Mouse (Mus musculus): ENCODE data around the gene Wfdc21. TPM values are rescaled to one million over a fixed set of nuclear protein-coding genes. Genes with fewer than 3 reads are reported as not detected.

The Wfdc21 gene
- total and polyA plus RNA-seq, 2 experiments: 2,463 to 3,004 TPM

DNA sequence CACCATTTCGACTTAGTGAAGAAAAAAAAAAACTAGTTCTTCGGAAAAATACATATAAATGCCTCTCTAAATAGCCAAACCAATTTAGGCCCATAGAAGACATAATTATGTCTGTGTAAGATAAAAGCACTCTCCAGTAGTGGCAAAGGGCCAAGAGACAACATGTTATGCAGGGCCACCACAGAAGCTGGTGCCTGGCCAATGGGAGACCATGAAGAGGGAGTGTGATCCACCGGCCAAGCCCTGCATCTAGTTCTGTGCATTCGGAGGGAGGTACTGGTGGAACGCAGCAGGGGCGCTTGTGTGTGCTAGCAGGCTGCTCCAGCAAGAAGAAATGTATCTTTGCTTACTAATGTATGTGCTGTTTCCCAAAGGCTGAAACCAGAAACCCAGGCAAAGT, 49.4 kb downstream of the Wfdc21 start:
- TF ChIP-seq POLR2A (IDR thresholded peaks at IDR 0.05; ENCODE audit: extremely low read depth, insufficient read depth, low read length) (no peak), CTCF (IDR thresholded peaks at IDR 0.05; ENCODE audit: low read depth, low read length) (no peak)
- no peak overlapping the region for H3K9ac ChIP-seq (ENCODE audit: low read depth, low read length)
- no peak overlapping the region for H3K4me3 ChIP-seq (ENCODE audit: insufficient read depth, low read depth, low read length)
- H3K27me3 ChIP-seq (ENCODE audit: control insufficient read depth, insufficient read depth, low read length): no peaks in the 10 kb centered on the region
- H3K4me1 ChIP-seq (ENCODE audit: control insufficient read depth, insufficient read depth, low read length): peaks cover 3% of the 10 kb centered on the region; the same call in 1 of the 2 replicates
- DNase-seq (ENCODE audit: extremely low read depth, low read depth, low spot score): no peak
- WGBS: 88% methylated on average over 6 of the region's 6 CpGs
- no peaks in the 10 kb centered on the region for H3K79me2 ChIP-seq (ENCODE audit: control insufficient read depth, insufficient read depth, low read length)
- no peak overlapping the region for H3K27ac ChIP-seq (replicated peaks; ENCODE audit: insufficient read depth, low read depth, low read length)
- no peaks in the 10 kb centered on the region for H3K36me3 ChIP-seq (ENCODE audit: control insufficient read depth, insufficient read depth, low read length)

DNA sequence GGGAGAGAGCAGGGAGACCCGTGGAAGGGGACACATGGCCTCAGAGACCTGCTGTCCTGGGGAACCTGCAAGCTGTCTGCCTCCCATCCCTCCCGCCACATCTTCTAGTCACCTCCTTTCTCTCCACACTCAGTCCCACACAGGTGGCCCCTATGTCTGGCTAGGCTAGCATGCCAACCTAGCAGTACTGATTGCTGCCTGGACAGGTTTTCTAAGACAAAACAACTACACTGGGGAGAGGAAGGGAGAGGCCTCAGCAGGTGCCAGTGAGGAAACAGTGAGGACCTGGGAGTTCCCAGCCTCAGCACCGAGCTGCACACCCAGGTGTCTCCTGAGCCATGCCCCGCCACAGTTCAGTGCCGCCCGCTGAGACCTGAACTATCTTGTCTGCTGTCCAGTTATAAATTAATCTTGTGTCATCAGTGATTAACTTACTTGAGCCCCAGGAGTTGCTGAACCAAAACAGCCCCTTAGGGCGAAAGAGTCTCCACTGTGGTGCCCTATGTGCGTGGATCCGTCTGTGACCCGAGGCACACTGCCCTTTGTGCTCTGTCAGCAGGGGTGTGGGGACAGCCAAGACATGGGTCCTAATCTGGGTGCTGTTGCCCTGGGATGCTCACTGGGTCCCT, 50.4 kb downstream of the Wfdc21 start:
- H3K4me3 ChIP-seq (ENCODE audit: insufficient read depth, low read depth, low read length): no peak overlapping the region
- WGBS: 39% methylated on average over 10 of the region's 10 CpGs
- H3K9ac ChIP-seq (ENCODE audit: low read depth, low read length): no peak overlapping the region
- no peak for TF ChIP-seq POLR2A (IDR thresholded peaks at IDR 0.05; ENCODE audit: extremely low read depth, insufficient read depth, low read length)
- TF ChIP-seq CTCF (IDR thresholded peaks at IDR 0.05; ENCODE audit: low read depth, low read length): no peak
- no peaks in the 10 kb centered on the region for H3K79me2 ChIP-seq (ENCODE audit: control insufficient read depth, insufficient read depth, low read length)
- H3K27ac ChIP-seq (replicated peaks; ENCODE audit: insufficient read depth, low read depth, low read length): no peak overlapping the region
- peak; percentile 52 for DNase-seq (ENCODE audit: extremely low read depth, low read depth, low spot score)
- H3K27me3 ChIP-seq (ENCODE audit: control insufficient read depth, insufficient read depth, low read length): no peaks in the 10 kb centered on the region
- H3K4me1 ChIP-seq (ENCODE audit: control insufficient read depth, insufficient read depth, low read length): peaks cover 3% of the 10 kb centered on the region; the same call in 1 of the 2 replicates
- H3K36me3 ChIP-seq (ENCODE audit: control insufficient read depth, insufficient read depth, low read length): no peaks in the 10 kb centered on the region

DNA sequence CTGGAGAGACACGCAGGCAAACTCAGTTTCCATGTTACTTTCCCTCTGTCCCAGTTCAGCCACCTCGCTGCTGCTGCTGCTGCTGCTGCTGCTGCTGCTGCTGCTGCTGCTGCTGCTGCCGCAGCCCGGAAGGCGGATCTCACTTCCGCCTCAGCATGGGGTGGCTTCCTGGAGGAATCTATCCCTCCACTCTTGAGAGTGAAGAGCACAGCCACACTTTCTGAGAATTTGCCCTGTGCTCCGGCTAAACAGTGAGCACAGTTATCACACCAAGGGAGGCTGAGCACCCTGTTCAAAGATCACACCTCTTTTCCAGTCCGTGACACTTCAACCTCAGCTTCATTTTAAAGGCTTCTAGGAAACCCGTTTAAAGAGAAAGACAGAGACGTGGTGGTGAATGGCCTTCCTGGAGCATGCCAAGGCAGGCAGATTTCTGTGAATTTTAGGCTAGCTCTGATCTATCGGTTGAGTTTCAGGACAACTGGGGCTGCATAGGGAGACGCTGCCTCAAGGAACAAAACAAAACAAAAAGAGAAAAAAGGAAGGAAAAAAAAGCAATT, 53.2 kb downstream of the Wfdc21 start:
- H3K4me3 ChIP-seq (ENCODE audit: insufficient read depth, low read depth, low read length): no peak overlapping the region
- no peaks in the 10 kb centered on the region for H3K27me3 ChIP-seq (ENCODE audit: control insufficient read depth, insufficient read depth, low read length)
- no peak overlapping the region for H3K9ac ChIP-seq (ENCODE audit: low read depth, low read length)
- no peaks in the 10 kb centered on the region for H3K79me2 ChIP-seq (ENCODE audit: control insufficient read depth, insufficient read depth, low read length)
- no peak overlapping the region for H3K27ac ChIP-seq (replicated peaks; ENCODE audit: insufficient read depth, low read depth, low read length)
- peaks cover 3% of the 10 kb centered on the region; the same call in 1 of the 2 replicates for H3K4me1 ChIP-seq (ENCODE audit: control insufficient read depth, insufficient read depth, low read length)
- 70% methylated on average over 12 of the region's 12 CpGs for WGBS
- no peak for TF ChIP-seq POLR2A (IDR thresholded peaks at IDR 0.05; ENCODE audit: extremely low read depth, insufficient read depth, low read length)
- TF ChIP-seq CTCF (IDR thresholded peaks at IDR 0.05; ENCODE audit: low read depth, low read length): no peak
- no peaks in the 10 kb centered on the region for H3K36me3 ChIP-seq (ENCODE audit: control insufficient read depth, insufficient read depth, low read length)
- DNase-seq (ENCODE audit: extremely low read depth, low read depth, low spot score): no peak

DNA sequence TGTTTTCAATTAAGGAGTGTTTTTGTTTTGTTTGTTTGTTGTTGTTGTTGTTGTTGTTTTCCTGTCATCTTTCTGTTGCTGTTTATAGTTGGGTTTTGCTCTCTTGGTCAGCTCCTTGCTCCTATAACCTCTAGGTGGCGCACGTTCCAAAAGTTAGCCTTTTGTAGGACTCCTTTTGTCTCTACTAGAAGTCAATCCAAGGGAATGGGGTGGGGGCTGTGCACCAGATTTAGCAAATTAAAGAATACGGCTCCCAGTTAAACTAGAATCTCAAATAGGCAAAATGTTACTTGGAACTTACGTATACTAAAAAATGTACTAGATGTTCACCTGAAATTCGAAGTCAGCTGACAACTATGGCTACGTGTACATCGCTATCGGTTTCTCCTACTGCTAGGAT, 55.4 kb downstream of the Wfdc21 start:
- H3K79me2 ChIP-seq (ENCODE audit: control insufficient read depth, insufficient read depth, low read length): no peaks in the 10 kb centered on the region
- peak; percentile 48 for DNase-seq (ENCODE audit: extremely low read depth, low read depth, low spot score)
- 69% methylated on average over 8 of the region's 8 CpGs for WGBS

More for the DNA sequence above, 55.4 kb downstream of the Wfdc21 start:
- Histone ChIP-seq H3K27me3 (ENCODE audit: control insufficient read depth, insufficient read depth, low read length) (no peaks in the 10 kb centered on the region), H3K36me3 (ENCODE audit: control insufficient read depth, insufficient read depth, low read length) (no peaks in the 10 kb centered on the region), H3K4me3 (ENCODE audit: insufficient read depth, low read depth, low read length) (no peak overlapping the region), H3K4me1 (ENCODE audit: control insufficient read depth, insufficient read depth, low read length) (peaks cover 2% of the 10 kb centered on the region; the same call in 1 of the 2 replicates), H3K27ac (replicated peaks; ENCODE audit: insufficient read depth, low read depth, low read length) (no peak overlapping the region), H3K9ac (ENCODE audit: low read depth, low read length) (no peak overlapping the region)
- TF ChIP-seq POLR2A (IDR thresholded peaks at IDR 0.05; ENCODE audit: extremely low read depth, insufficient read depth, low read length) (no peak), CTCF (IDR thresholded peaks at IDR 0.05; ENCODE audit: low read depth, low read length) (peak; percentile 28)

Other genes with a start within 250 kb of the Wfdc21 start
- gene Heatr9, start 224.8 kb upstream of the Wfdc21 start, total RNA-seq (2014; rRNA removed): not detected in 2 replicates
- gene Heatr9, start 224.8 kb upstream of the Wfdc21 start, polyA plus RNA-seq (2012; rRNA removed): not detected in 2 replicates
- 0.37 and 1.1 TPM in 2 replicates for gene Ccl5, start 216.4 kb upstream of the Wfdc21 start, total RNA-seq (2014; rRNA removed)
- 7.2 and 13.2 TPM in 2 replicates for gene Ccl5, start 216.4 kb upstream of the Wfdc21 start, polyA plus RNA-seq (2012; rRNA removed)
- gene Ccl9, start 168.3 kb upstream of the Wfdc21 start, total RNA-seq (2014; rRNA removed): 92.1 and 125 TPM in 2 replicates
- gene Ccl9, start 168.3 kb upstream of the Wfdc21 start, polyA plus RNA-seq (2012; rRNA removed): 45.5 and 61.7 TPM in 2 replicates
- gene Ccl6, start 153.9 kb upstream of the Wfdc21 start, total RNA-seq (2014; rRNA removed): 8.7 and 14.1 TPM in 2 replicates
- 2.5 and 3.3 TPM in 2 replicates for gene Ccl6, start 153.9 kb upstream of the Wfdc21 start, polyA plus RNA-seq (2012; rRNA removed)
- not detected in 2 replicates for gene Rpl9-ps1, start 101.3 kb upstream of the Wfdc21 start, total RNA-seq (2014; rRNA removed)
- gene Rpl9-ps1, start 101.3 kb upstream of the Wfdc21 start, polyA plus RNA-seq (2012; rRNA removed): not detected in 2 replicates
- 0.18 TPM in 1 of 2 replicates, not detected in the other for gene Ccl3, start 97.6 kb upstream of the Wfdc21 start, total RNA-seq (2014; rRNA removed)
- 0.42 and 0.48 TPM in 2 replicates for gene Ccl3, start 97.6 kb upstream of the Wfdc21 start, polyA plus RNA-seq (2012; rRNA removed)
- 0.40 TPM in 1 of 2 replicates, not detected in the other for gene Ccl4, start 84.4 kb upstream of the Wfdc21 start, total RNA-seq (2014; rRNA removed)
- gene Ccl4, start 84.4 kb upstream of the Wfdc21 start, polyA plus RNA-seq (2012; rRNA removed): 1.1 TPM in 1 of 2 replicates, not detected in the other
- gene Wfdc17, start 42.9 kb upstream of the Wfdc21 start, total RNA-seq (2014; rRNA removed): 40.9 and 46.0 TPM in 2 replicates
- gene Wfdc17, start 42.9 kb upstream of the Wfdc21 start, polyA plus RNA-seq (2012; rRNA removed): 8.0 and 19.9 TPM in 2 replicates
- not detected in 2 replicates for gene Wfdc18, start 37.9 kb upstream of the Wfdc21 start, total RNA-seq (2014; rRNA removed)
- not detected in 2 replicates for gene Wfdc18, start 37.9 kb upstream of the Wfdc21 start, polyA plus RNA-seq (2012; rRNA removed)
- 6.5 and 8.9 TPM in 2 replicates for gene Heatr6, start 6.8 kb downstream of the Wfdc21 start, total RNA-seq (2014; rRNA removed)
- gene Heatr6, start 6.8 kb downstream of the Wfdc21 start, polyA plus RNA-seq (2012; rRNA removed): 9.7 and 9.8 TPM in 2 replicates
- 2.2 and 2.4 TPM in 2 replicates for gene Hnf1b, start 103.1 kb downstream of the Wfdc21 start, total RNA-seq (2014; rRNA removed)
- gene Hnf1b, start 103.1 kb downstream of the Wfdc21 start, polyA plus RNA-seq (2012; rRNA removed): 13.7 and 14.9 TPM in 2 replicates
- 10.4 and 12.0 TPM in 2 replicates for gene Ddx52, start 195.1 kb downstream of the Wfdc21 start, total RNA-seq (2014; rRNA removed)
- gene Ddx52, start 195.1 kb downstream of the Wfdc21 start, polyA plus RNA-seq (2012; rRNA removed): 2.5 and 2.7 TPM in 2 replicates
- 6.5 and 7.7 TPM in 2 replicates for gene Synrg, start 217.5 kb downstream of the Wfdc21 start, total RNA-seq (2014; rRNA removed)
- 6.8 and 9.1 TPM in 2 replicates for gene Synrg, start 217.5 kb downstream of the Wfdc21 start, polyA plus RNA-seq (2012; rRNA removed)